Mouse (Mus musculus) limb, embryonic 11.5 days (tissue): ENCODE data around the gene Map3k6. TPM values are rescaled to one million over a fixed set of nuclear protein-coding genes. Genes with fewer than 3 reads are reported as not detected.
A peak's percentile ranks its signal among the peaks of the same experiment; 100 is the strongest.

Experiments
- ATAC-seq: fragments of 200-750 bp; cut with Nextera tagmentation; 2 replicates; pipeline ENCODE4 v1.8.0; 2017; ENCODE audit warnings: low read depth; ENCODE audit not compliant: insufficient number of reproducible peaks, low FRiP score, low TSS enrichment
- DNase-seq: peaks from one replicate; pipeline ENCODE4 v3.0.0-alpha.2; 2015; ENCODE audit warnings: low spot score
- H3K27ac ChIP-seq: fragments of 300-500 bp; sonication (generic); replicated peaks from 2 replicates; pipeline ENCODE4 v1.5.1; 2014; ENCODE audit warnings: low read depth, mild to moderate bottlenecking, low read length
- H3K27me3 ChIP-seq: fragments of 300-500 bp; sonication (generic); 2 replicates; pipeline ENCODE4 v1.6.1; 2014; ENCODE audit warnings: mild to moderate bottlenecking, low read length, mixed read lengths; ENCODE audit not compliant: control insufficient read depth, insufficient read depth
- H3K36me3 ChIP-seq: fragments of 300-500 bp; sonication (generic); 2 replicates; pipeline ENCODE4 v1.6.1; 2014; ENCODE audit warnings: mild to moderate bottlenecking, low read length, moderate library complexity, mixed read lengths; ENCODE audit not compliant: control insufficient read depth, insufficient read depth
- H3K4me1 ChIP-seq: fragments of 300-500 bp; sonication (generic); 2 replicates; pipeline ENCODE4 v1.6.1; 2014; ENCODE audit warnings: low read length, mixed read lengths; ENCODE audit not compliant: control insufficient read depth, insufficient read depth
- H3K4me2 ChIP-seq: fragments of 300-500 bp; sonication (generic); 2 replicates; pipeline ENCODE4 v1.6.1; 2014; ENCODE audit warnings: low read depth, mild to moderate bottlenecking, moderate library complexity; ENCODE audit not compliant: severe bottlenecking
- H3K4me3 ChIP-seq: fragments of 300-500 bp; sonication (generic); 2 replicates; pipeline ENCODE4 v1.5.1; 2014; ENCODE audit warnings: low read depth, low read length
- H3K9ac ChIP-seq: fragments of 300-500 bp; sonication (generic); 2 replicates; pipeline ENCODE4 v1.6.1; 2014; ENCODE audit warnings: mild to moderate bottlenecking, low read length
- H3K9me3 ChIP-seq: fragments of 300-500 bp; sonication (generic); 2 replicates; pipeline ENCODE4 v1.6.1; 2016; ENCODE audit warnings: low read length; ENCODE audit not compliant: control insufficient read depth
- WGBS: fragments of 180-500 bp; shearing (Covaris S2); extraction: QIAGEN DNeasy Blood & Tissue Kit; methylation state at CpG from one replicate; pipeline ENCODE4 v1.1.7; 2014; 5-methylcytosine and 5-hydroxymethylcytosine counted together
- polyA plus RNA-seq: library from polyadenylated mRNA; unstranded; fragments of >200 nt; fragmentation: Nextera tagmentation; extraction: Ambion mirVana; gene quantifications from 2 replicates; pipeline ENCODE4 v1.2.1, GENCODE M21; 2014

The Map3k6 gene
- polyA plus RNA-seq, 1 experiment from 2014 or later: 1.7 TPM

DNA sequence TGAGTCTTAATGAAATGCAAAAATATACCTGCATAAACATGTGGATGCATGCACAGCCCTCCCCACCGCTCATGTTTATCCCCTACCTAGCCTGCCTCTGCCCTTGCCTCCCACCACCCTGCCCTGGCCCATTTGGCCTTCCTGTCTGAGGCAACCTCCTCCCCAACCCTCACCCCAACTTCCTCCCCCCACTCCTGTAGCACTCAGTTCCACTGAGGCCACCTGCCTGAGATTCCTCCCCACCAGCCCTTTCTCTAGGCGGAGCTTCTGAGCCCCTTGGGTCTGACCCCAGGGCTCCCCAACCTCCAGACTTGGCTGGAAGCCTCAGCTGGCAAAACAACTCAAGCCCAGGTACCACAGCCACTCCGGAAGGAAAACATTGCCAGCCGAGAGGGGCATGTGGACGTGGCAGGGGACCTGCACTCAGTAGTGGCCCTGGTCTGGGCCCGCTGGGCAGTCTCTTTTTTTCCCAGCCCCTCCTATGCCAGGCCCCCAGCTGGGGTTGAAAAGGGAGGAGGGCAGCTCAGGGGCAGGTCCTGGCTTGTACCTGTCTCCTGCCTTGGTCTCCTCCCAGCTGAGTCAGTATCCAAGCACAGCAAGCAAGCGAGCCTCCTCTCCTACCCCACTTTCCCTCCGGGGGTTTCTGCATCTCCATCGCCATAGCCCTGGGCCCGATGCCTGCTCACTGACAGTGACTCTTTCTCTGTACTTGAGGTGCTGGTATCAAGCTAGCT is 21.2 kb downstream of the Map3k6 start:
- peaks cover 6% of the 10 kb centered on the region; the same call in 1 of the 2 replicates for H3K4me1 ChIP-seq
- H3K4me3 ChIP-seq: no peak overlapping the region
- WGBS: 43% methylated on average over 10 of the region's 10 CpGs
- H3K9me3 ChIP-seq: no peaks in the 10 kb centered on the region; the same call in 1 of the 2 replicates
- H3K36me3 ChIP-seq: peaks cover 17% of the 10 kb centered on the region
- H3K27ac ChIP-seq: 0 out of 2 replicates have a peak overlapping the region, but pooled peaks have one; percentile 42
- no peak for DNase-seq
- no peak for ATAC-seq
- H3K27me3 ChIP-seq: peaks cover 4% of the 10 kb centered on the region; the same call in 1 of the 2 replicates
- no peak overlapping the region for H3K9ac ChIP-seq
- H3K4me2 ChIP-seq: no peak overlapping the region

GRCm38 (mm10) chr4:133262375-133262765 is 21.8 kb downstream of the Map3k6 start:
- DNase-seq (no peak), ATAC-seq (no peak)
- H3K9me3 ChIP-seq: no peaks in the 10 kb centered on the region; the same call in 1 of the 2 replicates
- no peak overlapping the region for H3K9ac ChIP-seq
- 0 out of 2 replicates have a peak, but pooled peaks cover 2% of the 10 kb centered on the region for H3K27me3 ChIP-seq
- H3K4me2 ChIP-seq: no peak overlapping the region
- WGBS: 63% methylated on average over 7 of the region's 7 CpGs
- peaks cover 6% of the 10 kb centered on the region; the same call in 1 of the 2 replicates for H3K4me1 ChIP-seq
- H3K27ac ChIP-seq: no peak overlapping the region
- peaks cover 17% of the 10 kb centered on the region for H3K36me3 ChIP-seq
- H3K4me3 ChIP-seq: no peak overlapping the region

- Histone ChIP-seq H3K4me3 (no peak within 1 kb of the TSS), H3K27me3 (no peaks in the 10 kb centered on the region), H3K4me1 (peaks cover 6% of the 10 kb centered on the region; the same call in 1 of the 2 replicates), H3K27ac (0 out of 2 replicates have a peak within 1 kb of the TSS, but pooled peaks have one; percentile 42), H3K9ac (no peak within 1 kb of the TSS), H3K9me3 (no peaks in the 10 kb centered on the region; the same call in 1 of the 2 replicates), H3K4me2 (no peak within 1 kb of the TSS), H3K36me3 (peaks cover 21% of the 10 kb centered on the region)
- no peak for DNase-seq
- ATAC-seq: no peak
- WGBS: 32% methylated on average over 7 of the region's 7 CpGs
Measured at GRCm38 (mm10) chr4:133262882-133263281, 22.3 kb downstream of the Map3k6 start, which contains the start of gene Sytl1. Gene Sytl1, minus strand, starts transcription at chr4:133263113.

GRCm38 (mm10) chr4:133263756-133264155 is 23.1 kb downstream of the Map3k6 start:
- no peak overlapping the region for H3K4me3 ChIP-seq
- no peak overlapping the region for H3K4me2 ChIP-seq
- H3K27ac ChIP-seq: no peak overlapping the region
- H3K27me3 ChIP-seq: no peaks in the 10 kb centered on the region
- peaks cover 27% of the 10 kb centered on the region for H3K36me3 ChIP-seq
- H3K4me1 ChIP-seq: peaks cover 6% of the 10 kb centered on the region; the same call in 1 of the 2 replicates
- DNase-seq (no peak), ATAC-seq (no peak)
- H3K9ac ChIP-seq: no peak overlapping the region
- no peaks in the 10 kb centered on the region; the same call in 1 of the 2 replicates for H3K9me3 ChIP-seq
- 92% methylated on average over 5 of the region's 5 CpGs for WGBS

DNA sequence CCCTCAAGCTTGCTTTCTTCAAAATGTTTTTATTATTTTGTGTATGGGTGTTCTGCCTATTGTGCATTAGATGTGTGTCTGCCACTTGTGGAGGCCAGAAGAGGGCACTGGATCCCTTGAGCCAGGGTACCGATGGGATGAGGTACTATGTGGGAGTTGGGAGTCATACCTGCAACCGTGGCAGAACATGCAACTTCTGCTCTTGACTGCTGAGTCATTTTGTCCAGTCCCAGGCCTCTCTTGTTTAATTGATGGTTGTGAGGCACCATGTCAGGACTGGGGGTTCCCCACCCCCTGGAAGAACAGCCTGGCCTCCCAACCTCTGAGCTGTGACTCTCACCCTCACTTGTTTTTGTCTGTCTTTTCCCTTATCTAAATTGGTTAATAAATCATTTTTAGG is 23.9 kb downstream of the Map3k6 start:
- no peak for ATAC-seq
- Histone ChIP-seq H3K4me3 (no peak overlapping the region), H3K4me1 (peaks cover 6% of the 10 kb centered on the region; the same call in 1 of the 2 replicates), H3K27me3 (no peaks in the 10 kb centered on the region), H3K27ac (no peak overlapping the region), H3K9me3 (no peaks in the 10 kb centered on the region; the same call in 1 of the 2 replicates), H3K36me3 (peaks cover 35% of the 10 kb centered on the region), H3K9ac (no peak overlapping the region), H3K4me2 (no peak overlapping the region)
- 94% methylated on average over 2 of the region's 2 CpGs for WGBS
- DNase-seq: no peak

DNA sequence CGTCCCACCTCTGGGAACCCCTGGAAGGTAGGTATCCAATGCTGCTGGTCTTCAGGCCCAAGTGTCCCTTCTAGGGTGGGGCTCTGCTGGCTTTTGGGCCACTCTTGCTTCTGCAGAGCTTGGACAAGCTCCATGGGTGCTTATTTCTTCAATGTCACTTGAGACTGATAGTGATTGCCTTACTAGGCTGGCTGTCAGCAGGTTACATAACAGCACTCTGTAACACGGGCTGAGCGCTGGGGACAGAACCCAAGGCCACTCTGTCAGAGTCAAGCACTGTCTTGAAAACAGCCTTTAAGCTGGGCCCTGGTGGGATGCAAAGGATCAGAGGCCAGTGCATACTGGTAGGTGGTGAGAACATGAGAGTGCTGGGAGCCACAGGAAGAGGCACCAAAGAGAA is 24.7 kb downstream of the Map3k6 start:
- no peak for ATAC-seq
- peaks cover 35% of the 10 kb centered on the region for H3K36me3 ChIP-seq
- no peak overlapping the region for H3K27ac ChIP-seq
- no peaks in the 10 kb centered on the region; the same call in 1 of the 2 replicates for H3K9me3 ChIP-seq
- H3K4me3 ChIP-seq: no peak overlapping the region
- no peak overlapping the region for H3K9ac ChIP-seq
- peaks cover 6% of the 10 kb centered on the region; the same call in 1 of the 2 replicates for H3K4me1 ChIP-seq
- H3K27me3 ChIP-seq: no peaks in the 10 kb centered on the region
- DNase-seq: no peak
- 88% methylated on average over 3 of the region's 3 CpGs for WGBS
- no peak overlapping the region for H3K4me2 ChIP-seq

DNA sequence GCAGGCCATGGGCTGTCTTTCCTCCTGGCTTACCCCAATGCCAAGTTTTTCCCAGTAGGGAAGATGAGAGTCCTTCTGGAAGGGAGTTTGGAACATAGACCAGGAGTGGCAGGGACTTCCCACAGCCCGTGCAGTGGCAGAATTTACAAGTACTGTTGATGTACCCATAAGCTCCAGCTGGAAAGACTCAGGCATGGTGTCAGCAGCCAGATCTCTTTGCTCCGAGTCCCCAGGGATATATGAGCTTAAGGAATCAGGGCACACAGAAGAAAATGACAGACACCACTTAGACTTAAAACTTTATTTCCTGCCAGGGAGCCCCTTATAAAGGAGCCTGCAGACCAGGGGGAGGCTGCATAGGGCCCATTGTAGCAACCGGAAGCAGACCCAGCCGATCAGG is 25.1 kb downstream of the Map3k6 start:
- H3K4me1 ChIP-seq: peaks cover 6% of the 10 kb centered on the region; the same call in 1 of the 2 replicates
- DNase-seq: no peak

GRCm38 (mm10) chr4:133266248-133266880 is 25.7 kb downstream of the Map3k6 start:
- DNase-seq: no peak
- Histone ChIP-seq H3K4me3 (no peak overlapping the region), H3K9ac (no peak overlapping the region), H3K9me3 (no peaks in the 10 kb centered on the region; the same call in 1 of the 2 replicates), H3K4me2 (no peak overlapping the region), H3K4me1 (peaks cover 6% of the 10 kb centered on the region; the same call in 1 of the 2 replicates), H3K27ac (no peak overlapping the region), H3K27me3 (no peaks in the 10 kb centered on the region), H3K36me3 (peaks cover 38% of the 10 kb centered on the region)
- WGBS: 95% methylated on average over 12 of the region's 12 CpGs
- no peak for ATAC-seq

More for the DNA sequence above, 25.1 kb downstream of the Map3k6 start:
- Histone ChIP-seq H3K9me3 (no peaks in the 10 kb centered on the region; the same call in 1 of the 2 replicates), H3K9ac (no peak overlapping the region), H3K4me2 (no peak overlapping the region), H3K36me3 (peaks cover 35% of the 10 kb centered on the region), H3K4me3 (no peak overlapping the region), H3K27ac (no peak overlapping the region), H3K27me3 (no peaks in the 10 kb centered on the region)
- ATAC-seq: no peak
- 93% methylated on average over 4 of the region's 4 CpGs for WGBS
